Mouse (Mus musculus) frontal cortex, postnatal 36 days (tissue): ENCODE results near the gene Ints1.
"Not testable (repeated sequence)": the region's sequence is repeated elsewhere in the genome, so short reads cannot be mapped to it uniquely, and the experiment has no call there.

Experiments
- DNase-seq, 2 experiments: peaks; one replicate each; pipeline ENCODE4 v3.0.0; 2022; ENCODE audit warnings: low spot score in 2 of 2

The Ints1 gene

DNA sequence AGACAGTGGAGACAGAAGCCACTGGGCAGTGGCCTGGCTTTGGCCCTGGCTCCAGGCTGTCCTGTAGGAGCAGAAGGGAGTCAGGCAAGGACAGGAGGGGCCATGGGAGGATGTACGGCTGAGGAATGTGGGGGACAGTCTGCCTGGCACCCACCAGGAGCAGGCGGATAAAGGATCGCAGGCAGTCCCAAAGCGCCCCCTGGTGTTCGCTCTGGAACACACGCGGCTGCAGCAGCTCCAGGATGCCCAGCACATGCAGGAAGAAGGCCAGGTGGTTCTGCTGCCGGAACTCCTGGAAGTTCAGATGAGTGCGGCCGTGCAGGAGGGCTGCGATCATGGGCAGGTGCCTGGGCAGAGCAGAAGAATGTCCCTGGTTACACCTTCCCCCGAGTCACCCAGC, 20.7 kb downstream of the Ints1 start:
- peak; percentile 54 to 65 for DNase-seq

DNA sequence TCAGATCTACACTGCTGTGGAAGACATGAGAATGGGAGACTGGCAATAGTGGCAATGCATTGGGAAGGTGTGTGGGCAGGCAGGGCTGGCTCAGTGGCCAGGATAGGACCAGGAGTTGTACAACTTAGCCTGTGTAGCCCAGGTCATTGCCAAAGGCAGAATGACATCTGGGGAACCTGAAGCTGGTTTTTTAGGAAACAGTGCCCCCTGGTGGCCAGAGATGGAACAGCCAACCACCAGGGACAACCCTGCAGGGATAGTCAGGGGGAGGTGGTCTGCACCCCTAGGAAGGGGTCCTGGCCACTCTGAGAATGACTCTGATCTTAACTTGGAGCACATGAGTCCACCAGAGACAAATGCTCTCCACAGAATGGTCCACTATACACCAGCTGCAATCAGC, 24.9 kb downstream of the Ints1 start:
- DNase-seq = peak; percentile 53 to 59

GRCm38 (mm10) chr5:139749413-139750125, 25.9 kb downstream of the Ints1 start:
- DNase-seq = no peak

DNA sequence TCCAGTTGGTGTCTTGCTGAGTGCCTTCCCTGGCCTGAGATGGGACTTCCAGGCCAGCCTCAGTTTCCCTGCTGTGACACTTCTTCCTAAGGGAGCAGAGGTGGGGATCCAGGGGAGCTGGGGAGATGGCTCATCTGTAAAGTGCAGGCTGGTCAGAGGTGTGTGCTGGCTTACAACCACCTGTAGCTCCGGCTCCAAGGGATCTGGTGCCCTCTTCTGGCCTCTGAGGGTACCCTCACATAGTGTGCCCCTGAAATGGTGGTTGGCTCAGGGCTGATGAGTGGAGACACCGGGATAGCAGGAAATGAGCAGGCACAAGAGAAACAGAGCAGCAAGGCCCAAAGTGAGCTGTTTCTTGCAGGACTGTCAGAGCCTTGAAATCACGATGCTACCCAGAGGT, 29.7 kb downstream of the Ints1 start:
- DNase-seq = no peak

DNA sequence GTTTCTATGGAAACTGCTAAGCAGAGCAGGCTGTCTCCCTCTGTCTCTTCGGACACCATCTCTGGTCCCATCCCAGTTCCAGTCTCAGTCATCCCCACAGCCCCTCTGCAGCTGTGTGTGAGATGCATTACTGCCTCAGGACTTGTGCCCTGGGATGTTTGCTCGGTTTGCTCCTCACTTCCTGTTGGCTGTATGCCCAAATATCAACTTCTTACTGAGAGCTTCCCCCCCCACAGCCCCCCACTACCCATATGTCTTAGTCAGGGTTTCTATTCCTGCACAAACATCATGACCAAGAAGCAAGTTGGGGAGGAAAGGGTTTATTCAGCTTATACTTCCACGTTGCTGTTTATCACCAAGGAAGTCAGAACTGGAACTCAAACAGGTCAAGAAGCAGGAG, 32.8 kb downstream of the Ints1 start:
- not testable (repeated sequence) for DNase-seq

GRCm38 (mm10) chr5:139738592-139739315, 36.7 kb downstream of the Ints1 start:
- no peak for DNase-seq

- no peak for DNase-seq
Observed at GRCm38 (mm10) chr5:139737841-139738591, 37.5 kb downstream of the Ints1 start.

GRCm38 (mm10) chr5:139736504-139736940, 39.0 kb downstream of the Ints1 start:
- DNase-seq = no peak

DNA sequence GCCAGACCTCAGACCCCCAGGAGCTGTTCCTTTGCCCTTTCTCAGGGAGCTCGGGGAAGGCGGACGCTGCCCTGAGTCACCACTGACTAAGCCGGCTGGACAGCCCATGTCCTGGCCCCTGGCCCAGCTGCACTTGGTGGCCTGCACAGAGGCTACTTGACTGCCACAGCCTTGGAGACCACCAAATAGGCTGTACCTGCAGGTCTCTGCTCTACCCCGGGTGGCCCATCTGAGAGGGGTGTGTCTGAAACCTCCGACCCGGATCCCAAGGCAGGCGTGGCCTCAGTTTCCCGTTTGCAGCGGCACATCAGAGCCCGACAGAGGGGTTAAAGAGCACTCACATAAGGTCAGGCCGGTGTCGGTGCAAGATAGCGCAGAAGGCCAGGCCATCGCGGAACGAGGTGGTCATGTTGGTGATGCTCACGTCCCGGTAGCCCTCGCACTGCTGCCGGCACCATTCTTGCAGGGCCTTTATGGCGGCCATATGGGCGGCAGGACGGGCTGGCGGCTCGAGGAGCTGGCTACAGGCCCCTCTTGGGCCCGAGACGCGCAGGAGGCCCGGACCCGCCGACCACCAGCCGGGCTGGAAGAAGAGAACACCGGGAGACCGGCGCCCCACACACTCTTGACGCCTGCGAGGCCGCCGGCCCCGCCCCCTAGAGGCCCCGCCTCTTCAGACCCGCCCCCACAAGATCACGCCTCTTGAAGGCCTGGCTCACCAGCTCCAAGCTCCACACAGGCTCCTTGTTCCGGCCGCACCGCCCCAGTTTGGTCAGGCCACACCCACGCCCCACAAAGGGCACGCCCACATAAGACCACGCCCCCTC, 39.6 kb downstream of the Ints1 start, which contains the start of gene Micall2:
Gene Micall2 (minus strand): TSS at position 660 of the 827 bp plus-strand sequence.
- DNase-seq = peak; percentile 68 to 83

- DNase-seq = no peak
Observed at GRCm38 (mm10) chr5:139734746-139735145, 40.7 kb downstream of the Ints1 start.

DNA sequence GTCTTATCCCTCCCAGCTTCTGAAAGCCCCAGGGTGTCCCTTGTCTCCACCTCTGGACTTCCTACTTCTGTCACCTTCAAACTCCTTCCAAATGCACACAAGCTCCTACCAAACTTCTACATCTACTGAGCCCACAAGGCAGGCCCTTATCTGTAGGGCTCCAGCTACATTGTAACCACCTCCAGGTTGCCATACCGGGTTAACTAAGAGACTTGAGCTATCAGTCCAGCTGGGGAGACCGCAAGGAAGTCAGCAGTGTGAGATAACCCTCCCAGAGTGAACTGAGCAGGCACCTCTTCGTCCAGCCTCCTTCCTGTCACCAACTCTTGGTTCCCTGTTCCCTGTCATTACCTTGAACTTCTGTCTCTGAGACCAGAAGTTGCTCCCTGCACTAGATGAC, 41.5 kb downstream of the Ints1 start:
- DNase-seq = no peak

- no peak for DNase-seq
Observed at GRCm38 (mm10) chr5:139732634-139733107, 42.8 kb downstream of the Ints1 start.

- DNase-seq = peak in 1 of 2 experiments; percentile 36
Observed at GRCm38 (mm10) chr5:139730712-139731486, 44.6 kb downstream of the Ints1 start.

DNA sequence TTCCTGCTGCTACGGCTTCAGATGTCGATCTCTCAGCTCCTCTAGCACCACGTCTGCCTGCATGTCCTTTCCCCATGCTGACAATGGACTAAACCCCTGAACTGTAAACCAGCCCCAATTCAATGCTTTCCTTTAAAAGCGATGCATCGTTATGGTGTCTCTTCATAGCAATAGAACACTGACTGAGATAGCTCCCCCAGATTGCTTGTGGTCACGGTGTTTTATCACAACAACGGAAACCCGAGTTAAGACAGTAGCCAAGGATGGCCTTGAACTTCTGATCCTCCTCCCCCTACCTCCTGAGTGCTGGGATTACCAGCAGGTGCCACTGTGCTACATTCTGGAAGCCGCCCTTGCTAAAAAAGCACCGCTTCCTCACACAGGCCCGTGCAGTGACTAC, 48.2 kb downstream of the Ints1 start:
- no peak for DNase-seq

DNA sequence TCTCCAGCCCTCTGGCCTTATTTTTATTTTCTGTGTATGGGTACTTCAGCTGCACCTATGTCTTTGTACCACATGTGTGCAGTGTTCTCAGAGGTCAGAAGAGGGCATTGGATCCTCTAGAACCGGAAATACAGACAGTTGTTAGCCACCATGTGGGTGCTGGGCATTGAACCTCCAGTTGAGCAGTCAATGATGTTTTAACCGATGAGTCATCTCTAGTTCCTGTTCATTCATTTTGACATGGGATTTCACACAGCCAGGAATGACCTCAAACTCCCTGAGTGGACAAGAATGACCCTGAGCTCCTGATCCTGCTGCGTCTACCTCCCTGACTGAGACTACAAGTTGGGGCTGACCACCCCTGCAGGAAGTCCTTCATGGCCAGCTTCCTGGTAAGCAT, 49.3 kb downstream of the Ints1 start:
- no peak for DNase-seq

- no peak for DNase-seq
Observed at GRCm38 (mm10) chr5:139724336-139725116, 50.9 kb downstream of the Ints1 start.

- DNase-seq = no peak
Observed at GRCm38 (mm10) chr5:139723113-139723512, 52.4 kb downstream of the Ints1 start.

DNA sequence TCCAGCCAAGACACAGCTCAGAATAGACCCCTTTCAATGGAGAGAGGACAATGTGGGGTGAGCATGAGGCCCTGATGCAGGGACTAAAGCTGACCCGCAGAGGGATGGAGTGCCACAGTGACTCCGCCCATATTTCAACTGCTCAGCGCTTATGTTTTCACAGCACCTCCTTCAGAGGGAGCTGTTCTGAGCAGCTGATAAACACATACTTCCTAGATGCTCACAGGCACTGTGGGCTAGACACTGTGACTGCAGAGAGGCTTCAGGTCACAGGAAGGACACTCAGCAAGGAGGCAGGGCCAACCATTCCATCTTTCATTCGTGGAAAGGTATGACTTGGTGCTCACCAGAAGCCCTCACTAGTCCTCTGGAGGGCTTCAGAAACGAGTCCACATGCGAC, 52.8 kb downstream of the Ints1 start:
- DNase-seq = no peak

DNA sequence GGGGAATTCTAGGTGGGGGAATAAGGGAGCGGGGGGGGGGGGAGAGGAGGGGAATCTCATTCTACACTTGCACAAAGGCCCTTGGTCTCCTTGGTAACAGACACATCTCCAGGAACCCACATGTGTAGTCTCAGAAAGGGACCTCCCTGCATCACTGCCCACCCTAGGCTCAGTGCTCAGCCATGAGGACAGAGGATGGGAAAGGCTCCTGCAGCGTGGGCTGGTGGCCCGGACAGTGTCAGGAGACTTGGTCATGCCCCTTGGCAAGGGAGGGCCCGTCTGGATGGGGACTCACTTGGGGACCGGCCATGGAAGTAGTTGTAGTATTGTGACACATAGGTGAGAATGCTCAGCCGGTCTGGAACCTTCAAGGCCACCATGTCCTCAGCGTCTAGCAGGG, 56.5 kb downstream of the Ints1 start:
- DNase-seq = no peak

DNA sequence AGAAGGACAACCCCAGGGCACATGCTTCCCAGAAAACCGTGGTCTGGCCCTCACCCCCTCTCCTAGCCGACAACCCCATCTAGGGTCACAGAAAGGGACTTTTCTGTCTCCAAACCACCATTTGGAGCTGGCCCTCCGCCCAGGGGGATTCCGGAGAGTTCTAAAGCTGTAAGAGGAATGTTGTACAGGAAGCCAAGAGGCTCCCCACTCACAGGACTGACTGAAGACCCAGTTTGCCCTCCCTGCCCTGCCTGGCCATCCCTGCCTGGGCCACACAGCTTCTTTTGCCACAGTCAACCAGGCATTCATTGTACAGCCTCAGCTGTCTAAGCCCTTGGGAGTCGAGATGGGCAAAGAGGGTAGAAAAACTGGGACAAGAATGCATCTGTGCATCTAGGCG, 56.9 kb downstream of the Ints1 start:
- DNase-seq = no peak
